8 mouse cellular contexts compared by ENCODE assay signal in genomic region chr2:30287027-30287373, GRCm38 (mm10). TPM values are rescaled to one million over a fixed set of nuclear protein-coding genes. Genes with fewer than 3 reads are reported as not detected.
DNase-seq lines count a peak whose midpoint lies in the region; ATAC-seq and TF ChIP-seq lines count a peak whose summit lies in the region.

No protein-coding gene starts in this region.

- TF ChIP-seq CTCF in ES-Bruce4 (IDR thresholded peaks at IDR 0.05; ENCODE audit: low read depth, low read length) = no peak

- H3K27ac ChIP-seq in heart, embryonic 12.5 days (ENCODE audit: poor library complexity, severe bottlenecking) = peak overlapping the region; percentile 44; the same call in 1 of the 2 replicates
- H3K27ac ChIP-seq in ES-Bruce4 (ENCODE audit: insufficient read depth, low read length) = no peak overlapping the region
- peak overlapping the region; percentile 49; the same call in 1 of the 2 replicates for H3K27ac ChIP-seq in embryonic facial prominence, embryonic 11.5 days (replicated peaks; ENCODE audit: low read depth, low read length)

- H3K4me1 ChIP-seq in heart, embryonic 12.5 days (replicated peaks) = peaks cover 23% of the 10 kb centered on the region
- peaks cover 3% of the 10 kb centered on the region for H3K4me1 ChIP-seq in ES-Bruce4 (ENCODE audit: control insufficient read depth, insufficient read depth, low read length)
- no peaks in the 10 kb centered on the region for H3K4me1 ChIP-seq in embryonic facial prominence, embryonic 11.5 days (ENCODE audit: control insufficient read depth, insufficient read depth, low read length)

- no peak for DNase-seq in heart, postnatal 4 days
- peak; percentile 53 for DNase-seq in embryonic facial prominence, embryonic 11.5 days (ENCODE audit: low spot score)
- DNase-seq in kidney, postnatal 10 days = peak; percentile 35
- peak; percentile 57 for DNase-seq in naive thymus-derived CD4-positive, alpha-beta T cell, adult 2 months (ENCODE audit: low read depth)
- DNase-seq in right cerebral cortex, adult 18-20 months = no peak
- DNase-seq in ovary, adult 18-20 months (ENCODE audit: low spot score) = no peak

- H3K4me2 ChIP-seq in heart, embryonic 12.5 days = peak overlapping the region; percentile 66
- H3K4me2 ChIP-seq in embryonic facial prominence, embryonic 11.5 days (ENCODE audit: low read depth, low read length) = peak overlapping the region; percentile 93

- H3K9me3 ChIP-seq in heart, embryonic 12.5 days (replicated peaks) = 0 out of 2 replicates have a peak, but pooled peaks cover 3% of the 10 kb centered on the region
- H3K9me3 ChIP-seq in ES-Bruce4 (replicated peaks; ENCODE audit: control insufficient read depth, insufficient read depth, low read length, poor library complexity, severe bottlenecking) = no peaks in the 10 kb centered on the region
- H3K9me3 ChIP-seq in embryonic facial prominence, embryonic 11.5 days (replicated peaks; ENCODE audit: control insufficient read depth, low read length) = no peaks in the 10 kb centered on the region

- no peaks in the 10 kb centered on the region for H3K27me3 ChIP-seq in heart, embryonic 12.5 days (replicated peaks)
- H3K27me3 ChIP-seq in ES-Bruce4 (ENCODE audit: control insufficient read depth, insufficient read depth, low read length, poor library complexity, severe bottlenecking) = no peaks in the 10 kb centered on the region
- H3K27me3 ChIP-seq in embryonic facial prominence, embryonic 11.5 days (ENCODE audit: control insufficient read depth, insufficient read depth, low read length) = no peaks in the 10 kb centered on the region

- no peak for TF ChIP-seq POLR2A in ES-Bruce4 (IDR thresholded peaks at IDR 0.05; ENCODE audit: insufficient read depth, low read length)

- peaks cover 27% of the 10 kb centered on the region for H3K36me3 ChIP-seq in heart, embryonic 12.5 days
- no peaks in the 10 kb centered on the region for H3K36me3 ChIP-seq in ES-Bruce4 (ENCODE audit: control insufficient read depth, insufficient read depth, low read length, poor library complexity, severe bottlenecking)
- no peaks in the 10 kb centered on the region for H3K36me3 ChIP-seq in embryonic facial prominence, embryonic 11.5 days (replicated peaks; ENCODE audit: control insufficient read depth, insufficient read depth, low read depth, low read length)

- peak overlapping the region; percentile 73 for H3K4me3 ChIP-seq in heart, embryonic 12.5 days
- H3K4me3 ChIP-seq in ES-Bruce4 (ENCODE audit: low read depth, low read length) = peak overlapping the region; percentile 95
- peak overlapping the region; percentile 97 for H3K4me3 ChIP-seq in embryonic facial prominence, embryonic 11.5 days (ENCODE audit: low read depth, low read length)

- WGBS in heart, embryonic 12.5 days = under 1% methylated on average over 10 of the region's 10 CpGs
- WGBS in embryonic facial prominence, embryonic 11.5 days = 0% methylated on average over 10 of the region's 10 CpGs

- no peak for TF ChIP-seq EP300 in ES-Bruce4 (IDR thresholded peaks at IDR 0.05; ENCODE audit: insufficient read depth, low read depth, low read length)

- H3K9ac ChIP-seq in heart, embryonic 12.5 days = peak overlapping the region; percentile 87
- H3K9ac ChIP-seq in ES-Bruce4 (ENCODE audit: low read depth, poor library complexity, severe bottlenecking) = peak overlapping the region; percentile 86
- H3K9ac ChIP-seq in embryonic facial prominence, embryonic 11.5 days (replicated peaks; ENCODE audit: low read length) = peak overlapping the region; percentile 96

- ATAC-seq in heart, embryonic 12.5 days (ENCODE audit: insufficient number of reproducible peaks, low FRiP score) = no peak
- no peak for ATAC-seq in embryonic facial prominence, embryonic 11.5 days (replicated peaks; ENCODE audit: insufficient number of reproducible peaks, low FRiP score, low TSS enrichment, low read depth)

RNA-seq across cellular contexts. Expression of gene Nup188, which starts 0.8 kb away (rescaled TPM):
- polyA plus RNA-seq in heart, embryonic 12.5 days (2016; fragmentation: Nextera tagmentation; extraction: Ambion mirVana) = 34.4 and 34.9 TPM in 2 replicates
- total RNA-seq in heart, postnatal 4 days (2021) = 10 to 100 TPM; 28.0 to 34.5 TPM
- 134 and 138 TPM in 2 replicates for polyA plus RNA-seq in ES-Bruce4 (2011; ENCODE audit: insufficient read depth, insufficient read length, low read depth, missing spikeins)
- 54.0 and 58.9 TPM in 2 replicates for polyA plus RNA-seq in embryonic facial prominence, embryonic 11.5 days (2014; fragmentation: Nextera tagmentation; extraction: Ambion mirVana)

RNA-seq across cellular contexts. Expression of gene Dolk, which starts 0.9 kb away (rescaled TPM):
- 26.6 and 27.1 TPM in 2 replicates for polyA plus RNA-seq in heart, embryonic 12.5 days (2016; fragmentation: Nextera tagmentation; extraction: Ambion mirVana)
- total RNA-seq in heart, postnatal 4 days (2021) = 10 to 100 TPM; 23.6 to 23.7 TPM
- 3.4 and 3.8 TPM in 2 replicates for polyA plus RNA-seq in ES-Bruce4 (2011; ENCODE audit: insufficient read depth, insufficient read length, low read depth, missing spikeins)
- 21.5 and 26.5 TPM in 2 replicates for polyA plus RNA-seq in embryonic facial prominence, embryonic 11.5 days (2014; fragmentation: Nextera tagmentation; extraction: Ambion mirVana)

RNA-seq across cellular contexts. Expression of gene Gm28038, which starts 6.2 kb away (rescaled TPM):
- not detected in 2 replicates for polyA plus RNA-seq in heart, embryonic 12.5 days (2016; fragmentation: Nextera tagmentation; extraction: Ambion mirVana)
- 1 to 10 TPM in 1 of 2 experiments, not detected in 1; 4.6 TPM for total RNA-seq in heart, postnatal 4 days (2021)
- 114 and 138 TPM in 2 replicates for polyA plus RNA-seq in ES-Bruce4 (2011; ENCODE audit: insufficient read depth, insufficient read length, low read depth, missing spikeins)
- polyA plus RNA-seq in embryonic facial prominence, embryonic 11.5 days (2014; fragmentation: Nextera tagmentation; extraction: Ambion mirVana) = not detected in 2 replicates

RNA-seq across cellular contexts. Expression of gene Phyhd1, which starts 21.0 kb away (rescaled TPM):
- 5.7 and 6.5 TPM in 2 replicates for polyA plus RNA-seq in heart, embryonic 12.5 days (2016; fragmentation: Nextera tagmentation; extraction: Ambion mirVana)
- 10 to 100 TPM; 20.6 to 26.0 TPM for total RNA-seq in heart, postnatal 4 days (2021)
- 11.4 and 13.0 TPM in 2 replicates for polyA plus RNA-seq in ES-Bruce4 (2011; ENCODE audit: insufficient read depth, insufficient read length, low read depth, missing spikeins)
- 2.3 and 4.5 TPM in 2 replicates for polyA plus RNA-seq in embryonic facial prominence, embryonic 11.5 days (2014; fragmentation: Nextera tagmentation; extraction: Ambion mirVana)

RNA-seq across cellular contexts. Expression of gene Gm28035, which starts 46.6 kb away (rescaled TPM):
- polyA plus RNA-seq in heart, embryonic 12.5 days (2016; fragmentation: Nextera tagmentation; extraction: Ambion mirVana) = 0.33 and 0.40 TPM in 2 replicates
- total RNA-seq in heart, postnatal 4 days (2021) = 1 to 10 TPM in 1 of 2 experiments, under 1 TPM in 1; 0.88 to 1.5 TPM
- polyA plus RNA-seq in ES-Bruce4 (2011; ENCODE audit: insufficient read depth, insufficient read length, low read depth, missing spikeins) = 1.5 TPM in 1 of 2 replicates, not detected in the other
- 0.13 TPM in 1 of 2 replicates, not detected in the other for polyA plus RNA-seq in embryonic facial prominence, embryonic 11.5 days (2014; fragmentation: Nextera tagmentation; extraction: Ambion mirVana)

Comparison
In these comparisons a context has a peak if more than half of its experiments do, and no peak if none do; other contexts are left out.
1. DNase-seq: peak in embryonic facial prominence, embryonic 11.5 days (single experiment), kidney, postnatal 10 days (single experiment) and naive thymus-derived CD4-positive, alpha-beta T cell, adult 2 months (single experiment); none in heart, postnatal 4 days (single experiment), right cerebral cortex, adult 18-20 months (single experiment) and ovary, adult 18-20 months (single experiment).
2. RNA of gene Gm28038, which starts 6.2 kb away (polyA plus RNA-seq): 114 to 138 TPM in ES-Bruce4; not detected in heart, embryonic 12.5 days and not detected in embryonic facial prominence, embryonic 11.5 days; every median in the first group is over 100 times any median in the second.
3. Peak in every context shown above with its lines, with median percentiles within 50 percentile points of each other: H3K4me3 ChIP-seq and H3K9ac ChIP-seq.